Mouse (Mus musculus) CH12.LX (cell line): ENCODE data around the gene Mypop. TPM values are rescaled to one million over a fixed set of nuclear protein-coding genes. Genes with fewer than 3 reads are reported as not detected.

Experiments used
- DNase-seq: peaks from one replicate; pipeline ENCODE4 v3.0.0-alpha.2; 2013; ENCODE audit errors: extremely low read depth
- H3K27ac ChIP-seq: 2 replicates; pipeline ENCODE4 v1.5.1; 2012; ENCODE audit warnings: low read depth, mild to moderate bottlenecking, control low read depth, moderate library complexity; ENCODE audit not compliant: insufficient read depth
- H3K27me3 ChIP-seq: replicated peaks from 2 replicates; pipeline ENCODE3; 2012; ENCODE audit warnings: inconsistent platforms
- H3K36me3 ChIP-seq, 2 experiments: replicated peaks in 1 of 2; 2 replicates each; pipeline versions ENCODE3 to v1.6.1; 2012; ENCODE audit warnings: inconsistent platforms in 1 of 2, low read length in 1 of 2, mild to moderate bottlenecking in 1 of 2, mixed read lengths in 1 of 2, moderate library complexity in 1 of 2; ENCODE audit not compliant: control insufficient read depth in 1 of 2, insufficient read depth in 1 of 2
- H3K4me1 ChIP-seq, 2 experiments: 2 replicates each; pipeline ENCODE4 v1.6.1; 2012; ENCODE audit warnings: inconsistent platforms in 1 of 2, moderate library complexity in 1 of 2; ENCODE audit not compliant: insufficient read depth in 2 of 2, control insufficient read depth in 1 of 2
- H3K4me2 ChIP-seq: 2 replicates; pipeline ENCODE4 v1.6.1; 2012; ENCODE audit warnings: low read depth, mild to moderate bottlenecking, control low read depth; ENCODE audit not compliant: poor library complexity, insufficient read depth, severe bottlenecking
- H3K4me3 ChIP-seq, 3 experiments: fragments of 150-350 bp in 1 of 3; sonication (generic) in 1 of 3; replicated peaks in 1 of 3; 2 replicates each; pipeline versions ENCODE3 to v1.5.1; 2011 to 2012; ENCODE audit warnings: low read depth in 2 of 3, low read length in 2 of 3, mild to moderate bottlenecking in 2 of 3, moderate library complexity in 2 of 3, control low read depth in 1 of 3, improper control_type of control experiment in 1 of 3, inconsistent platforms in 1 of 3, mixed read lengths in 1 of 3; ENCODE audit not compliant: poor library complexity in 1 of 3
- H3K79me2 ChIP-seq: replicated peaks from 2 replicates; pipeline ENCODE4 v1.6.1; 2012; ENCODE audit warnings: mild to moderate bottlenecking, moderate library complexity; ENCODE audit not compliant: control insufficient read depth, poor library complexity, insufficient read depth, severe bottlenecking; ENCODE audit errors: extremely low read depth
- H3K9ac ChIP-seq: 2 replicates; pipeline ENCODE4 v1.6.1; 2012; ENCODE audit warnings: low read depth, mild to moderate bottlenecking, control low read depth, moderate library complexity; ENCODE audit not compliant: insufficient read depth
- H3K9me3 ChIP-seq: replicated peaks from 2 replicates; pipeline ENCODE3; 2012; ENCODE audit warnings: low read length, inconsistent platforms, mixed read lengths
- CTCF ChIP-seq, 2 experiments: IDR thresholded peaks in 1 of 2; conservative IDR thresholded peaks in 1 of 2; 2 replicates each; pipeline ENCODE4 v1.5.1; 2011 to 2012; ENCODE audit warnings: low read depth in 2 of 2, low read length in 2 of 2, improper control_type of control experiment in 1 of 2, inconsistent platforms in 1 of 2, mild to moderate bottlenecking in 1 of 2, moderate library complexity in 1 of 2
- ELF1 ChIP-seq: IDR thresholded peaks from 2 replicates; pipeline ENCODE4 v1.6.1; 2014; ENCODE audit warnings: low read depth, mild to moderate bottlenecking, inconsistent platforms, low read length, improper control_type of control experiment
- IRF4 ChIP-seq: IDR thresholded peaks from 2 replicates; pipeline ENCODE4 v1.6.1; 2014; ENCODE audit warnings: low read depth, mild to moderate bottlenecking, inconsistent platforms, low read length, improper control_type of control experiment
- JUND ChIP-seq: conservative IDR thresholded peaks from 2 replicates; pipeline ENCODE4 v1.6.1; 2011; ENCODE audit warnings: low read depth, low read length, improper control_type of control experiment
- KAT2A ChIP-seq: IDR thresholded peaks from 2 replicates; pipeline ENCODE4 v1.6.1; 2012; ENCODE audit warnings: low read length, improper control_type of control experiment, inconsistent platforms; ENCODE audit not compliant: insufficient replicate concordance
- MAFK ChIP-seq: IDR thresholded peaks from 2 replicates; pipeline ENCODE4 v1.6.1; 2011; ENCODE audit warnings: low read length, improper control_type of control experiment; ENCODE audit not compliant: insufficient replicate concordance
- MXI1 ChIP-seq: IDR thresholded peaks from 2 replicates; pipeline ENCODE4 v1.6.1; 2011; ENCODE audit warnings: mild to moderate bottlenecking, low read depth, low read length, improper control_type of control experiment
- NRF1 ChIP-seq: IDR thresholded peaks from 2 replicates; pipeline ENCODE4 v1.6.1; 2014; ENCODE audit warnings: low read depth, mild to moderate bottlenecking, inconsistent platforms, low read length, improper control_type of control experiment, moderate library complexity
- RAD21 ChIP-seq: IDR thresholded peaks from 2 replicates; pipeline ENCODE4 v1.6.1; 2011; ENCODE audit warnings: low read depth, mild to moderate bottlenecking, low read length, improper control_type of control experiment, moderate library complexity
- TBP ChIP-seq: conservative IDR thresholded peaks from 2 replicates; pipeline ENCODE4 v1.6.1; 2011; ENCODE audit warnings: low read depth, low read length, improper control_type of control experiment
- UBTF ChIP-seq: IDR thresholded peaks from 2 replicates; pipeline ENCODE4 v1.6.1; 2012; ENCODE audit warnings: low read depth, mild to moderate bottlenecking, inconsistent platforms, low read length, improper control_type of control experiment, moderate library complexity
- ZC3H11A ChIP-seq: IDR thresholded peaks from 2 replicates; pipeline ENCODE4 v1.6.1; 2012; ENCODE audit warnings: low read depth, mild to moderate bottlenecking, inconsistent platforms, low read length, improper control_type of control experiment
- ZKSCAN1 ChIP-seq: IDR thresholded peaks from 2 replicates; pipeline ENCODE4 v1.6.1; 2012; ENCODE audit warnings: low read depth, inconsistent platforms, low read length, improper control_type of control experiment, borderline replicate concordance
- ZNF384 ChIP-seq: IDR thresholded peaks from 2 replicates; pipeline ENCODE4 v1.6.1; 2012; ENCODE audit warnings: low read depth, low read length, improper control_type of control experiment, inconsistent platforms
- dilution Hi-C: fragments of 300-500 bp; cut with MboI; formaldehyde crosslinking; loops from 2 replicates; pipeline ENCODE4 v1.14.3; 2020; ENCODE audit warnings: low sequenced_read_pairs; ENCODE audit not compliant: extremely low pct_unique_long_range_greater_than_20kb, extremely low pct_ligation_motif_present
- in situ Hi-C: fragments of 300-500 bp; cut with MboI; formaldehyde crosslinking; loops from 3 replicates; pipeline ENCODE4 v1.14.3; 2019; ENCODE audit warnings: low sequenced_read_pairs, low pct_ligation_motif_present, low pct_unique_long_range_greater_than_20kb, mixed read lengths
- polyA plus RNA-seq: library from polyadenylated mRNA; unstranded; fragments of >175 nt; gene quantifications from 2 replicates; pipeline ENCODE4 v1.2.1, GENCODE M21; 2012; ENCODE audit warnings: low read depth; ENCODE audit not compliant: insufficient read length
- total RNA-seq, 2 experiments: library from RNA; depleted of rRNA; stranded (reverse); fragments of 300-350 nt in 1 of 2; fragments of >200 nt in 1 of 2; gene quantifications; 2 replicates each; pipeline ENCODE4 v1.2.3; 2012 to 2014

Gene Mypop
- total and polyA plus RNA-seq, 3 experiments = 1.2 to 4.7 (median 2.5) TPM

DNA sequence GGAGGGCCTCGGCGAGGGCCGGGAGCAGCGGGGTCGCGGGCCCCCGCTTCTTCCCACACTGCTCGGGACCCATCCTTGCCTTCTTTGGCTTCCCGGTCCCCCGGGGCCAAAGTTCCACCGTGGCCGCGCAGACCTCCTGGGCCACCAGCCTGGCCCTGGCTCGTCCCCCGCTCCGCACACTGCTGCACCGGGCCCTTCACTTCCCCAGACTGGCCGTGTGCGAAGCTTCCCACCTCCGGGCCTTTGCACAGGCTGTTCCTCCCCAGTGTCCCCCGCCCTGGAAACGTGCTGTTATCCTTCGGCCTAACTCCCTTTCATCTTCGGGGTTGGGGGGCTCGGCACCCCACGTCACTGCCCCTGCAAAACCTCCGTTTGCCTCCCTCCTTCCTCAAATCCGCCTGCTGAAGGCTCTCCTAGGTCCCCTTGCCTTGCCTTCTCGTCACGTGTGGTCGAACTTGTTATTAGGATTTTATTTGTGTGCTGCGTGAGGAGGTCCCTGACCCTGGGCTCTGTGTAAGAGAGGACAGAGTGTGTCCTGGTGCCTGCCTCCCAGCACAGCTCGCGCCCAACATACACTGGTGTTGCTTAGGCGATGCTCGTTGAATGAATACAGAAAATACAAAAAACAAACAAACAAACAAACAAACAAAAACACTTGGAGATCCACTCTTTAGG, 33.7 kb downstream of the Mypop start:
- Histone ChIP-seq H3K9ac (peak overlapping the region; percentile 87), H3K4me3 (peak overlapping the region; percentile 84 to 88 (median 87)), H3K4me1 (peaks cover 17 to 35% of the 10 kb centered on the region in 2 experiments), H3K27ac (no peak overlapping the region), H3K36me3 (peaks cover 18 to 23% of the 10 kb centered on the region in 2 experiments), H3K27me3 (peaks cover 39% of the 10 kb centered on the region), H3K4me2 (peak overlapping the region; percentile 70), H3K79me2 (peaks cover 33% of the 10 kb centered on the region), H3K9me3 (no peaks in the 10 kb centered on the region)
- DNase-seq = no peak
- TF ChIP-seq NRF1 (peak; percentile 6; the same call in 1 of the 2 replicates), TBP (no peak), ELF1 (no peak), CTCF (conservative IDR thresholded peaks at IDR 0.05 in 1 of 2, IDR thresholded peaks at IDR 0.05 in 1 of 2; ENCODE audit: low read depth in 2 of 2, low read length in 2 of 2) (no peak), MAFK (no peak), ZKSCAN1 (no peak), ZC3H11A (no peak), IRF4 (no peak), RAD21 (no peak), KAT2A (no peak), ZNF384 (no peak), UBTF (0 out of 2 replicates have a peak, but pooled peaks have one; percentile 54)
- in situ Hi-C loops = loop anchor here (10.0 kb wide), 1 partner anchor 130 kb away; no protein-coding TSS in a partner anchor
- dilution Hi-C loops = no loop called here

DNA sequence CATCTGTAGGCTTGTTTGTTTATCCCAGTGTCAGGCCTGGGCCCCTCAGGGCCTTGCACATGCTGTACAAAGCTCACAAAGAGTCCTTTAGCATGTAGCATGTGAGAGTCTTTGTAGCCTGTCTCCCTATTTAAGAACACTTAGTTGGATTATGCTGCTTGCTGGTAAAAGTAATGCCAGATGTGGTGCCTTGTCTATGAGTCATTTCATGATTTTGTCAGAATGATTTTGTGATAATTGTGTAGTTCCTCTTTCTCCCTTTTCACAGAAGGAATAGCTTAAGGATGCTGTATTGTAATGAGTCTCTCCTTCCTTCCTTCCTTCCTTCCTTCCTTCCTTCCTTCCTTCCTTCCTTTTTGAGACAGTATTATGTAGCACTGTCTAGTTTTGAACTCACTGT, 37.0 kb downstream of the Mypop start:
- Histone ChIP-seq H3K4me2 (no peak overlapping the region), H3K4me1 (peaks cover 17 to 33% of the 10 kb centered on the region in 2 experiments), H3K36me3 (peaks cover 46 to 53% of the 10 kb centered on the region in 2 experiments), H3K27ac (no peak overlapping the region), H3K4me3 (no peak overlapping the region), H3K9me3 (no peaks in the 10 kb centered on the region), H3K79me2 (peaks cover 33% of the 10 kb centered on the region), H3K9ac (no peak overlapping the region)
- DNase-seq = peak; percentile 21
- dilution Hi-C loops = no loop called here
- no peak for TF ChIP-seq MXI1
- 0 out of 2 replicates have a peak, but pooled peaks have one; percentile 11 for TF ChIP-seq JUND
- TF ChIP-seq ZC3H11A = no peak
- TF ChIP-seq, all 38 proteins: peak for 1
- H3K27me3 ChIP-seq = peaks cover 7% of the 10 kb centered on the region
- in situ Hi-C loops = loop anchor here (10.0 kb wide), 1 partner anchor 133 kb away; no protein-coding TSS in a partner anchor
